17 mouse cellular contexts compared by ENCODE assay signal in genomic region chr13:102856821-102857538, GRCm38 (mm10).
DNase-seq lines count a peak whose midpoint lies in the region; ATAC-seq and TF ChIP-seq lines count a peak whose summit lies in the region.
"Had no signal": no experiment of that assay in that cellular context is flagged by ENCODE, and none has a peak within 500 bp of the region (broad histone marks: within the 10 kb centered on the region; RNA-seq: fewer than 3 reads in every experiment).

No protein-coding gene starts in this region.

- H3K4me3 ChIP-seq in heart, embryonic 14.5 days (ENCODE audit: control insufficient read depth in 1 of 2, insufficient read depth in 1 of 2, low read depth in 1 of 2, low read length in 2 of 2) = no peak overlapping the region
- H3K4me3 ChIP-seq in neural tube, embryonic 15.5 days (replicated peaks) = no peak overlapping the region
- no peak overlapping the region for H3K4me3 ChIP-seq in stomach, embryonic 16.5 days (replicated peaks; ENCODE audit: low read length)
- no peak overlapping the region for H3K4me3 ChIP-seq in layer of hippocampus, adult 2 months
- H3K4me3 ChIP-seq: embryonic facial prominence, embryonic 12.5 days; forebrain, embryonic 10.5 days; kidney, embryonic 15.5 days had no signal

- peak overlapping the region in 1 of 2 experiments; percentile 55; a peak in 2 of 4 replicates for H3K27ac ChIP-seq in heart, embryonic 14.5 days (replicated peaks in 1 of 2; ENCODE audit: control insufficient read depth in 1 of 2, insufficient read depth in 1 of 2, low read depth in 2 of 2, low read length in 2 of 2)
- H3K27ac ChIP-seq in neural tube, embryonic 15.5 days (replicated peaks) = no peak overlapping the region
- H3K27ac ChIP-seq in stomach, embryonic 16.5 days (ENCODE audit: low read length) = peak overlapping the region; percentile 36
- H3K27ac ChIP-seq in layer of hippocampus, adult 2 months = no peak overlapping the region
- H3K27ac ChIP-seq: embryonic facial prominence, embryonic 12.5 days; forebrain, embryonic 10.5 days; kidney, embryonic 15.5 days; liver, embryonic 14.5 days; macrophage had no signal

- H3K4me2 ChIP-seq in heart, embryonic 14.5 days (ENCODE audit: low read length) = no peak overlapping the region
- H3K4me2 ChIP-seq in neural tube, embryonic 15.5 days = no peak overlapping the region
- no peak overlapping the region for H3K4me2 ChIP-seq in stomach, embryonic 16.5 days (ENCODE audit: low read depth, low read length)
- H3K4me2 ChIP-seq: embryonic facial prominence, embryonic 12.5 days; kidney, embryonic 15.5 days had no signal

- DNase-seq in heart, adult 18-20 months = no peak
- DNase-seq in neural tube, embryonic 10.5 days (ENCODE audit: extremely low spot score, low spot score) = peak; percentile 12
- DNase-seq in adrenal gland, postnatal 14 days = peak; percentile 70
- no peak for DNase-seq in layer of hippocampus, adult 2 months (ENCODE audit: low spot score in 2 of 2)
- DNase-seq in embryo, embryonic 11 days = no peak
- DNase-seq: cerebellum, postnatal 36 days; midbrain, embryonic 14.5 days; right cerebral cortex, postnatal 4 days had no signal

- H3K9ac ChIP-seq in heart, embryonic 14.5 days (ENCODE audit: low read length) = no peak overlapping the region
- no peak overlapping the region for H3K9ac ChIP-seq in neural tube, embryonic 15.5 days (replicated peaks)
- H3K9ac ChIP-seq in stomach, embryonic 16.5 days (ENCODE audit: low read length) = no peak overlapping the region
- H3K9ac ChIP-seq: embryonic facial prominence, embryonic 12.5 days; kidney, embryonic 15.5 days; liver, embryonic 14.5 days had no signal

- H3K4me1 ChIP-seq in heart, embryonic 14.5 days (ENCODE audit: control insufficient read depth in 2 of 2, insufficient read depth in 2 of 2, low read length in 2 of 2) = peaks cover 5 to 31% of the 10 kb centered on the region in 2 experiments
- no peaks in the 10 kb centered on the region for H3K4me1 ChIP-seq in neural tube, embryonic 15.5 days
- peaks cover 15% of the 10 kb centered on the region for H3K4me1 ChIP-seq in stomach, embryonic 16.5 days (ENCODE audit: control insufficient read depth, insufficient read depth, low read length)
- H3K4me1 ChIP-seq: forebrain, embryonic 10.5 days had no signal

- peak; percentile 26; the same call in 1 of the 2 replicates for ATAC-seq in heart, embryonic 14.5 days (ENCODE audit: insufficient number of reproducible peaks, insufficient read depth, low FRiP score, low read depth)
- ATAC-seq in neural tube, embryonic 15.5 days (ENCODE audit: low FRiP score) = no peak
- no peak; the same call in 1 of the 2 replicates for ATAC-seq in stomach, embryonic 16.5 days (ENCODE audit: insufficient read depth, low FRiP score)
- ATAC-seq: hindbrain, embryonic 16.5 days had no signal

- WGBS in heart, embryonic 14.5 days = 49% methylated on average over 5 of the region's 5 CpGs
- WGBS in neural tube, embryonic 15.5 days = 88% methylated on average over 5 of the region's 5 CpGs
- 47% methylated on average over 5 of the region's 5 CpGs for WGBS in stomach, embryonic 16.5 days

- no peaks in the 10 kb centered on the region for H3K9me3 ChIP-seq in heart, embryonic 14.5 days (ENCODE audit: control insufficient read depth, low read length)
- no peaks in the 10 kb centered on the region for H3K9me3 ChIP-seq in neural tube, embryonic 15.5 days (replicated peaks)
- H3K9me3 ChIP-seq in stomach, embryonic 16.5 days (replicated peaks; ENCODE audit: control insufficient read depth, low read length) = no peaks in the 10 kb centered on the region
- H3K9me3 ChIP-seq: embryonic facial prominence, embryonic 12.5 days; forebrain, embryonic 10.5 days; kidney, embryonic 15.5 days had no signal

- no peaks in the 10 kb centered on the region for H3K27me3 ChIP-seq in heart, embryonic 14.5 days (ENCODE audit: control insufficient read depth, insufficient read depth, low read length)
- H3K27me3 ChIP-seq in neural tube, embryonic 15.5 days (replicated peaks) = no peaks in the 10 kb centered on the region
- no peaks in the 10 kb centered on the region for H3K27me3 ChIP-seq in stomach, embryonic 16.5 days (ENCODE audit: control insufficient read depth, insufficient read depth, low read length)
- H3K27me3 ChIP-seq: embryonic facial prominence, embryonic 12.5 days; kidney, embryonic 15.5 days had no signal

- H3K36me3 ChIP-seq in heart, embryonic 14.5 days (ENCODE audit: control insufficient read depth, insufficient read depth, low read length) = peaks cover 15% of the 10 kb centered on the region; the same call in 1 of the 2 replicates
- H3K36me3 ChIP-seq in neural tube, embryonic 15.5 days = no peaks in the 10 kb centered on the region
- no peaks in the 10 kb centered on the region for H3K36me3 ChIP-seq in stomach, embryonic 16.5 days (ENCODE audit: control insufficient read depth, insufficient read depth, low read length)
- H3K36me3 ChIP-seq: embryonic facial prominence, embryonic 12.5 days; forebrain, embryonic 10.5 days had no signal

- TF ChIP-seq CTCF in layer of hippocampus, adult 2 months (conservative IDR thresholded peaks at IDR 0.05) = no peak

Comparison
In these comparisons a context has a peak if more than half of its experiments do, and no peak if none do; other contexts are left out.
1. DNase-seq: peak in neural tube, embryonic 10.5 days (single experiment) and adrenal gland, postnatal 14 days (single experiment); none in heart, adult 18-20 months (0 of 2), layer of hippocampus, adult 2 months (0 of 2) and embryo, embryonic 11 days (single experiment).